Mouse (Mus musculus): ENCODE results near the gene Tcap. TPM values are rescaled to one million over a fixed set of nuclear protein-coding genes. Genes with fewer than 3 reads are reported as not detected.

The Tcap gene
- total and polyA plus RNA-seq, 3 experiments: not detected

DNA sequence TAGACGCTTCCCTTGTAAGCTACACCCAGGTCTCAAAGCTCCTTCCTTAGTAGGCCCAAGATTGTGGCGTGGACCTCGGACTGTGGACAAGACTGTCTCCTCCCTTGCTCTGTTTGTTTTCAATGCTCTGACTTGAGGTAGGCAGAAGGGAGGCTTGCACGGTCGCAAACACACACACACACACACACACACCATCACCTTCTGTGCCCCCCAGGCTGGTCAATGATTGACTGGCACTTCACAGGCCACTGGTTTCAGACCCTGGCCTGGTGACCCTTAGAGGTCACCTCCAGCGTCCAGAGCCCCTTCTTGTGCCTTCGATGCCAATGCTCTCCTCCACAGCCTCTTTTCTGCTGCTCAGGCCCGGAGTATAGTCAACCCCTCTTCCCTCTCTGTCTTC is 25.3 kb downstream of the Tcap start:
- Histone ChIP-seq H3K4me3 (replicated peaks in 1 of 3; ENCODE audit: low read depth in 2 of 3, low read length in 2 of 3, poor library complexity in 1 of 3) (no peak overlapping the region), H3K9ac (ENCODE audit: insufficient read depth, low read depth) (no peak overlapping the region), H3K4me1 (ENCODE audit: control insufficient read depth in 1 of 2, insufficient read depth in 2 of 2) (no peaks in the 10 kb centered on the region; a peak in 1 of 4 replicates), H3K36me3 (replicated peaks in 1 of 2; ENCODE audit: control insufficient read depth in 1 of 2, insufficient read depth in 1 of 2, low read length in 1 of 2) (no peaks in the 10 kb centered on the region), H3K4me2 (ENCODE audit: insufficient read depth, low read depth, poor library complexity, severe bottlenecking) (no peak overlapping the region), H3K27ac (ENCODE audit: insufficient read depth, low read depth) (no peak overlapping the region), H3K79me2 (replicated peaks; ENCODE audit: control insufficient read depth, extremely low read depth, insufficient read depth, poor library complexity, severe bottlenecking) (no peaks in the 10 kb centered on the region), H3K27me3 (replicated peaks) (peaks cover 82% of the 10 kb centered on the region), H3K9me3 (replicated peaks; ENCODE audit: low read length) (no peaks in the 10 kb centered on the region)
- in situ Hi-C loops (cut with MboI; ENCODE audit: low pct_ligation_motif_present, low pct_unique_long_range_greater_than_20kb, low sequenced_read_pairs) (no loop called here), dilution Hi-C loops (cut with MboI; ENCODE audit: extremely low pct_ligation_motif_present, extremely low pct_unique_long_range_greater_than_20kb, low sequenced_read_pairs) (no loop called here)
- no peak for TF ChIP-seq ZKSCAN1 (IDR thresholded peaks at IDR 0.05; ENCODE audit: borderline replicate concordance, low read depth, low read length)
- no peak for TF ChIP-seq RCOR1 (conservative IDR thresholded peaks at IDR 0.05; ENCODE audit: low read depth, low read length)
- TF ChIP-seq NRF1 (IDR thresholded peaks at IDR 0.05; ENCODE audit: low read depth, low read length): no peak
- no peak for TF ChIP-seq BHLHE40 (IDR thresholded peaks at IDR 0.05; ENCODE audit: low read depth, low read length)
- TF ChIP-seq NELFE (IDR thresholded peaks at IDR 0.05; ENCODE audit: low read depth, low read length): no peak
- no peak for DNase-seq (ENCODE audit: extremely low read depth)

DNA sequence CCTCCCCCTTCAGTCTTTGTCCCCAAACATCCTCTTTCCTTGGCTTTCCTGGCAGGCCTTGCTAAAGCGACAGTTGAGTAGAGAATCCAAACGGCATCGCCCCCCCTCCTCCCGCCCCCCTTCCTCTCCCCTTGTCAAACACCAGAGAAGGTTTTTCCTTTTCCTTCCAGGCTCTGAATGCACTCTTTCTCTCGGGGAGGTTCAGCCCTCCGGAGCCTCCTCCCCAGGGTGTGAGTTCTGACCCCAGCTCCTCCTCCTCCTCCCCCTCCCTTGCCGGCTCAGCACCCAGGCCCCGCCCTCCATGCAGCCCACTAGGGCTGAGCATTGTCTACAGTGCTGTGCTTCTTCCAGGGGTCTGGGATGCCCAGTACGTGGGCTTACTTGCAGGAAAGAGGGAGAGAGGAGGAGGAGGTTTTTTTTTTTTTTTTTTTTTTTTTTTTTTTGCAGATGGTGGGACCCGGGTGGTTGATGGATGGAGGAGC is 25.8 kb downstream of the Tcap start:
- dilution Hi-C loops (cut with MboI; ENCODE audit: extremely low pct_ligation_motif_present, extremely low pct_unique_long_range_greater_than_20kb, low sequenced_read_pairs) (no loop called here), in situ Hi-C loops (cut with MboI; ENCODE audit: low pct_ligation_motif_present, low pct_unique_long_range_greater_than_20kb, low sequenced_read_pairs) (no loop called here)
- no peak overlapping the region for H3K27ac ChIP-seq (ENCODE audit: insufficient read depth, low read depth)
- peaks cover 87% of the 10 kb centered on the region for H3K27me3 ChIP-seq (replicated peaks)
- no peaks in the 10 kb centered on the region for H3K79me2 ChIP-seq (replicated peaks; ENCODE audit: control insufficient read depth, extremely low read depth, insufficient read depth, poor library complexity, severe bottlenecking)
- no peak overlapping the region for H3K4me3 ChIP-seq (replicated peaks in 1 of 3; ENCODE audit: low read depth in 2 of 3, low read length in 2 of 3, poor library complexity in 1 of 3)
- H3K4me2 ChIP-seq (ENCODE audit: insufficient read depth, low read depth, poor library complexity, severe bottlenecking): no peak overlapping the region
- no peak overlapping the region for H3K9ac ChIP-seq (ENCODE audit: insufficient read depth, low read depth)
- TF ChIP-seq PAX5 (IDR thresholded peaks at IDR 0.05; ENCODE audit: low read length) (no peak), SIN3A (IDR thresholded peaks at IDR 0.05; ENCODE audit: low read length) (no peak), NELFE (IDR thresholded peaks at IDR 0.05; ENCODE audit: low read depth, low read length) (no peak), ZNF384 (IDR thresholded peaks at IDR 0.05; ENCODE audit: low read depth, low read length) (peak; percentile 27; the same call in 1 of the 2 replicates), IRF4 (IDR thresholded peaks at IDR 0.05; ENCODE audit: low read depth, low read length) (no peak), TBP (conservative IDR thresholded peaks at IDR 0.05; ENCODE audit: low read depth, low read length) (no peak)
- no peaks in the 10 kb centered on the region for H3K36me3 ChIP-seq (replicated peaks in 1 of 2; ENCODE audit: control insufficient read depth in 1 of 2, insufficient read depth in 1 of 2, low read length in 1 of 2)
- DNase-seq (ENCODE audit: extremely low read depth): no peak
- no peaks in the 10 kb centered on the region; a peak in 1 of 4 replicates for H3K4me1 ChIP-seq (ENCODE audit: control insufficient read depth in 1 of 2, insufficient read depth in 2 of 2)
- no peaks in the 10 kb centered on the region for H3K9me3 ChIP-seq (replicated peaks; ENCODE audit: low read length)

DNA sequence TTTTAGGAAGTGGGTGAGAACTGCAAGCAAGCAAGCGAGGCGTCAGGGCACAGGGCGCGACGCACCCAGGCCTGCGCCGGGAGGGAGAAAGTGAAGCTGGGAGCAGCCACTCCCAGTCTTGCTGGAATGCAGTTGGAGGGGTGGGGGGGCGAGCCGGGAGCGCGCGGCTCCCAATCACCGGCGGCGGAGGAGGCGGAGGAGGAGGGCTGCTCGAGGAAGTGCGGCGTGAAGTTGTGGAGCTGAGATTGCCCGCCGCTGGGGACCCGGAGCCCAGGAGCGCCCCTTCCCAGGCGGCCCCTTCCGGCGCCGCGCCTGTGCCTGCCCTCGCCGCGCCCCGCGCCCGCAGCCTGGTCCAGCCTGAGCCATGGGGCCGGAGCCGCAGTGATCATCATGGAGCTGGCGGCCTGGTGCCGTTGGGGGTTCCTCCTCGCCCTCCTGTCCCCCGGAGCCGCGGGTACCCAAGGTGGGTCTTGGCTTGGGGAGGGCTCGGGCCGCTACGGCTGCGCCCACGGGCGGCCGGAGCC is 28.7 kb downstream of the Tcap start, which contains the start of gene Erbb2:
Erbb2 (plus strand) TSS at position 198 of the 524 bp plus-strand sequence.
- Histone ChIP-seq H3K9ac (ENCODE audit: insufficient read depth, low read depth) (peak within 1 kb of the TSS; percentile 15; the same call in 1 of the 2 replicates), H3K79me2 (replicated peaks; ENCODE audit: control insufficient read depth, extremely low read depth, insufficient read depth, poor library complexity, severe bottlenecking) (no peaks in the 10 kb centered on the region), H3K27ac (ENCODE audit: insufficient read depth, low read depth) (no peak within 1 kb of the TSS), H3K4me1 (ENCODE audit: control insufficient read depth in 1 of 2, insufficient read depth in 2 of 2) (no peaks in the 10 kb centered on the region; a peak in 1 of 4 replicates), H3K4me2 (ENCODE audit: insufficient read depth, low read depth, poor library complexity, severe bottlenecking) (peak within 1 kb of the TSS; percentile 62), H3K4me3 (replicated peaks in 1 of 3; ENCODE audit: low read depth in 2 of 3, low read length in 2 of 3, poor library complexity in 1 of 3) (peak within 1 kb of the TSS in 1 of 3 experiments; percentile 57), H3K36me3 (replicated peaks in 1 of 2; ENCODE audit: control insufficient read depth in 1 of 2, insufficient read depth in 1 of 2, low read length in 1 of 2) (no peaks in the 10 kb centered on the region), H3K27me3 (replicated peaks) (peaks cover 92% of the 10 kb centered on the region), H3K9me3 (replicated peaks; ENCODE audit: low read length) (no peaks in the 10 kb centered on the region)
- no peak for TF ChIP-seq ZKSCAN1 (IDR thresholded peaks at IDR 0.05; ENCODE audit: borderline replicate concordance, low read depth, low read length)
- TF ChIP-seq UBTF (IDR thresholded peaks at IDR 0.05; ENCODE audit: low read depth, low read length): 0 out of 2 replicates have a peak, but pooled peaks have one; percentile 51
- dilution Hi-C loops (cut with MboI; ENCODE audit: extremely low pct_ligation_motif_present, extremely low pct_unique_long_range_greater_than_20kb, low sequenced_read_pairs) (no loop called here), in situ Hi-C loops (cut with MboI; ENCODE audit: low pct_ligation_motif_present, low pct_unique_long_range_greater_than_20kb, low sequenced_read_pairs) (no loop called here)
- DNase-seq (ENCODE audit: extremely low read depth): no peak
